Mouse (Mus musculus) liver, embryonic 11.5 days (tissue): ENCODE measurements at regions not wholly inside any gene's neighbourhood (a gene's known extent, or its start where the extent isn't known, plus 50 kb on each side); places are given as distances from the start of the nearest gene placed in this dataset.

ENCODE experiments used
- ATAC-seq: fragments of 200-750 bp; cut with Nextera tagmentation; replicated peaks from 2 replicates; pipeline ENCODE4 v1.8.0; 2017; ENCODE audit warnings: moderate number of reproducible peaks, mild to moderate bottlenecking, moderate TSS enrichment, moderate library complexity; ENCODE audit not compliant: low FRiP score
- DNase-seq: peaks from one replicate; pipeline ENCODE4 v3.0.0-alpha.2; 2017; ENCODE audit warnings: low spot score
- H3K27ac ChIP-seq: fragments of 300-500 bp; sonication (generic); 2 replicates; pipeline ENCODE4 v1.5.1; 2014; ENCODE audit warnings: mild to moderate bottlenecking, low read depth, low read length, control low read depth
- H3K27me3 ChIP-seq: fragments of 300-500 bp; sonication (generic); replicated peaks from 2 replicates; pipeline ENCODE4 v1.6.1; 2014; ENCODE audit warnings: low read length, mixed read lengths; ENCODE audit not compliant: control insufficient read depth, insufficient read depth
- H3K36me3 ChIP-seq: fragments of 300-500 bp; sonication (generic); 2 replicates; pipeline ENCODE4 v1.6.1; 2014; ENCODE audit warnings: mild to moderate bottlenecking, low read length, moderate library complexity, mixed read lengths; ENCODE audit not compliant: control insufficient read depth, insufficient read depth
- H3K4me1 ChIP-seq: fragments of 300-500 bp; sonication (generic); replicated peaks from 2 replicates; pipeline ENCODE4 v1.6.1; 2014; ENCODE audit warnings: low read length, mixed read lengths; ENCODE audit not compliant: control insufficient read depth, insufficient read depth
- H3K4me2 ChIP-seq: fragments of 300-500 bp; sonication (generic); 2 replicates; pipeline ENCODE4 v1.6.1; 2014; ENCODE audit warnings: mild to moderate bottlenecking, control low read depth, moderate library complexity
- H3K4me3 ChIP-seq: fragments of 300-500 bp; sonication (generic); 2 replicates; pipeline ENCODE4 v1.5.1; 2014; ENCODE audit warnings: low read depth, low read length, control low read depth
- H3K9ac ChIP-seq: fragments of 300-500 bp; sonication (generic); 2 replicates; pipeline ENCODE4 v1.6.1; 2014; ENCODE audit warnings: low read depth, low read length, control low read depth
- H3K9me3 ChIP-seq: fragments of 300-500 bp; sonication (generic); 2 replicates; pipeline ENCODE4 v1.6.1; 2016; ENCODE audit warnings: low read length, inconsistent platforms, mixed read lengths; ENCODE audit not compliant: control insufficient read depth
- WGBS: fragments of 180-500 bp; shearing (Covaris S2); extraction: QIAGEN DNeasy Blood & Tissue Kit; methylation state at CpG from one replicate; pipeline ENCODE4 v1.1.7; 2014; 5-methylcytosine and 5-hydroxymethylcytosine counted together

DNA sequence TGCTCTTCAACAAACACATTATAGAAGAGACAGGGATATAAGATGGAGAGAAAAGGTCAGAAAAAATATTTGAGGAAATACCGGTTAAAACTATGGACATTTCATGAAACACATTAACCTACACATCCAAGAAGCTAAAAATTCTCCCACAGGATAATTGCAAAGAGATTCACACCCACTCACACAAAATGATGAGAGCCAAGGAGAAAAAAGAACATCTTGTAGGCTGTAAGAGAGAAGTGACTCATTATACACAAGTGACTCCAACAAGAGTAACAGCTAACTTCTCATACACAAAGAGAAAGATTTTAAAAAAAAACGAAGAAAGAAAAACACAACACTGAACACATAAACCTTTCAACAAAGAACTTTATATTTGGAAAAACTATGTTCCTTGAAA, 658.3 kb upstream of the Kirrel3 start:
- Histone ChIP-seq H3K4me3 (no peak overlapping the region), H3K9me3 (no peaks in the 10 kb centered on the region), H3K4me2 (no peak overlapping the region), H3K9ac (no peak overlapping the region), H3K36me3 (no peaks in the 10 kb centered on the region), H3K27ac (no peak overlapping the region), H3K4me1 (no peaks in the 10 kb centered on the region), H3K27me3 (no peaks in the 10 kb centered on the region)
- WGBS, result 71% methylated on average over 2 of the region's 2 CpGs
- ATAC-seq, result no peak
- DNase-seq, result no peak

DNA sequence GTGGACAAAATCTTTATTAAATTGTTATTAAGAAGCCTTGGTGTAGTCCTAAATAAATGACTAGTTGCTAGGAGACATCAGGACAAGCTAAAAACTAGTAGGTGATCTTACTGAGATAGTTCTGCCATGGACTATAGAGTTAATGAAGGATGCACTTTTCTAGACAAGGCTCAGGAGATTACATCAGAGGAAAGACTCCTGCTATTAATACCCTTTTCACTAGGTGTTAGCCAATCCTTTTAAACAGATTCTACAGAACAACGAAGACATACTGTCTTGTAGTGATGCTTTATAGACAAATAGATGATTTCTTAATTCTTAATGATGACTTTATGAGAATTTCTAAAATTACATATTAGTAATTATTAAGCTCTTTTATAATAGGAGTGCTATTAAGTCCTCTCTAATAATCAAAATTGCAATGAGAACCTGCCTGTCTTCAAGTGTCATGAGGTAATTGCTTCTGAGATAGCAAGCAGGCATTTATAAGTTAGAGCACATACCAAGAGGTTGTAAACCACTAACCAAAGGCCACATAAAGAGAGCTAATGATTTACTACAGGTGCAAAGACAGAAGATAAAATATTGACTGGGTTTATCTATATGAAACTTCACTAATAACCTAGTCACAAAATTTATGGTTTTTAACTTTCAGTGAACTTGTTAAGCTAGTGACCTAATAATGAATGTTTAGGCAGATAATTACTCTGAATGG, 647.9 kb upstream of the Kirrel3 start:
- no peaks in the 10 kb centered on the region for H3K27me3 ChIP-seq
- no peak overlapping the region for H3K4me3 ChIP-seq
- no peak for ATAC-seq
- DNase-seq, result no peak
- no peaks in the 10 kb centered on the region for H3K9me3 ChIP-seq
- H3K4me1 ChIP-seq, result no peaks in the 10 kb centered on the region
- no peaks in the 10 kb centered on the region for H3K36me3 ChIP-seq
- no peak overlapping the region for H3K9ac ChIP-seq
- 62% methylated on average over 1 of the region's 1 CpGs for WGBS
- H3K4me2 ChIP-seq, result no peak overlapping the region
- H3K27ac ChIP-seq, result no peak overlapping the region

- no peaks in the 10 kb centered on the region for H3K4me1 ChIP-seq
These were observed 636.1 kb upstream of the Kirrel3 start for GRCm38 (mm10) chr9:33849623-33850022.

DNA sequence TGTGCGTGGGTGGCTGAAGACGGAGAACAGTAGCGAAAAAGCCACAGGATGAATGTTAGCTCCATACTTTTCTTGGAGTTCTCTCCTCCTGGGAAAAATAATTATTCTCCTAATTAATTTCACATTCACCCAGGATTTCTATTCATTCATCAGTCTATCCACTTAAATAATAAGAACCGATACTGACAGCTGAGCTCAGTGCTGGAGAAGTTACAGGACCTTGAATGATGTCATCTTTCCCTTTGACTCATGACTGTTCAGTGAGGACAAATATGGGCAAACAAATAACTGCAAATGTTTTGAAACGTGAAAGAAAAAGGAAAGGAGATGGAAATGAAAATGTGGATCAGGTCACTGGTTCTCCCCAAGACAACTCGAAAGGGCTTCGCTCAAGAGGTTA, 635.7 kb upstream of the Kirrel3 start:
- ATAC-seq (no peak), DNase-seq (no peak)
- Histone ChIP-seq H3K9me3 (no peaks in the 10 kb centered on the region), H3K36me3 (no peaks in the 10 kb centered on the region), H3K9ac (no peak overlapping the region), H3K4me2 (no peak overlapping the region), H3K27ac (no peak overlapping the region), H3K4me1 (no peaks in the 10 kb centered on the region), H3K27me3 (no peaks in the 10 kb centered on the region), H3K4me3 (no peak overlapping the region)
- 77% methylated on average over 7 of the region's 7 CpGs for WGBS

More at GRCm38 (mm10) chr9:33849623-33850022, 636.1 kb upstream of the Kirrel3 start:
- Histone ChIP-seq H3K27me3 (no peaks in the 10 kb centered on the region), H3K27ac (no peak overlapping the region), H3K4me3 (no peak overlapping the region), H3K9me3 (no peaks in the 10 kb centered on the region), H3K9ac (no peak overlapping the region), H3K4me2 (no peak overlapping the region), H3K36me3 (no peaks in the 10 kb centered on the region)
- no peak for DNase-seq
- 86% methylated on average over 5 of the region's 5 CpGs for WGBS
- ATAC-seq, result no peak

GRCm38 (mm10) chr9:33850993-33851392, 634.7 kb upstream of the Kirrel3 start:
- Histone ChIP-seq H3K27me3 (no peaks in the 10 kb centered on the region), H3K4me2 (no peak overlapping the region), H3K9ac (no peak overlapping the region), H3K4me3 (no peak overlapping the region), H3K36me3 (no peaks in the 10 kb centered on the region), H3K4me1 (no peaks in the 10 kb centered on the region), H3K27ac (no peak overlapping the region), H3K9me3 (no peaks in the 10 kb centered on the region)
- no peak for DNase-seq
- no peak for ATAC-seq

DNA sequence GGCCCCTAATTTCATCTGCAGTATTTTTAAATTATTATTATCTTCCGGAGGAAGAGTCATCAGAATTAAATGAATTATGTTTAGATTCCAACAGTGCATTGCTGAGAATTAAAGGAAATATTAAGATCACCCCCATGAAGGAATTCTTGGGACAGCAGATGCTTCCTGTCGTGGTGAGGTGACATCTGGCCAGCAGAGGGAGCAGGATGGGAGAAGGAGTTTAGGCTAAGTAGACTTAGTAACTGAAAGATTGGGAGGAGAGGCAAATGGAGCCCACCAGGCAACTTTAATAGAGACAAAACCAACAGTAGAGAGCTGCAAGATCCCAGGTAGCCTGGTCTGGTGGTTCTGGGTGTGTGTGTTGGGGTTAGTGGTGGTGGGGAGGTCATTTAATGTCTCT, 629.5 kb upstream of the Kirrel3 start:
- H3K4me2 ChIP-seq, result no peak overlapping the region
- H3K36me3 ChIP-seq, result no peaks in the 10 kb centered on the region
- H3K9ac ChIP-seq, result no peak overlapping the region
- H3K27me3 ChIP-seq, result no peaks in the 10 kb centered on the region
- 26% methylated on average over 2 of the region's 2 CpGs for WGBS
- no peaks in the 10 kb centered on the region for H3K9me3 ChIP-seq
- no peak overlapping the region for H3K27ac ChIP-seq
- no peaks in the 10 kb centered on the region for H3K4me1 ChIP-seq
- H3K4me3 ChIP-seq, result no peak overlapping the region
- DNase-seq (peak; percentile 28), ATAC-seq (no peak)

DNA sequence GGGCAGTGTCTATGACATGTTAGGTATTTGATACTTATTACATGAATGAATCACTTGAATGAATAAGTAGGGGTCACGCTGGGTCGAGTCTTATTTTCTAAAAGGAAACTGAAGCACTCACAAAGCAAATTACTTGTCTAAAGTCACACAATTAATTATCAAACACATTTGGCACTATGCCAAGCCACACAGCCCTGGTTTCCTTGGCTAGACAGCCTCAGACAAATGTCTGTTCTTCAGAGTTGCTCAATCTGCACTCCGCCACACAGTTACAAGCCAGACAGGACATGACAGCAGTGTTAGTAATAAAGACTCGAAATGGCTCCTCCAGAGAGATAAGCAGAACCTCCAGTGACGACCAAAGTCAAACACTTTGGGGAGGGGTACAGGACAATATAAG, 627.2 kb upstream of the Kirrel3 start:
- H3K36me3 ChIP-seq, result no peaks in the 10 kb centered on the region
- 48% methylated on average over 5 of the region's 5 CpGs for WGBS
- H3K27ac ChIP-seq, result no peak overlapping the region
- no peaks in the 10 kb centered on the region for H3K27me3 ChIP-seq
- no peak overlapping the region for H3K4me3 ChIP-seq
- H3K9me3 ChIP-seq, result no peaks in the 10 kb centered on the region
- H3K4me2 ChIP-seq, result no peak overlapping the region
- H3K4me1 ChIP-seq, result no peaks in the 10 kb centered on the region
- DNase-seq (peak; percentile 30), ATAC-seq (no peak)
- no peak overlapping the region for H3K9ac ChIP-seq

GRCm38 (mm10) chr9:33868666-33869065, 617.0 kb upstream of the Kirrel3 start:
- no peak overlapping the region for H3K4me2 ChIP-seq
- no peaks in the 10 kb centered on the region for H3K27me3 ChIP-seq
- DNase-seq, result no peak
- H3K9me3 ChIP-seq, result no peaks in the 10 kb centered on the region
- 79% methylated on average over 5 of the region's 5 CpGs for WGBS
- no peak overlapping the region for H3K27ac ChIP-seq
- H3K4me3 ChIP-seq, result no peak overlapping the region
- no peak overlapping the region for H3K9ac ChIP-seq
- no peak for ATAC-seq
- H3K4me1 ChIP-seq, result no peaks in the 10 kb centered on the region
- H3K36me3 ChIP-seq, result no peaks in the 10 kb centered on the region

DNA sequence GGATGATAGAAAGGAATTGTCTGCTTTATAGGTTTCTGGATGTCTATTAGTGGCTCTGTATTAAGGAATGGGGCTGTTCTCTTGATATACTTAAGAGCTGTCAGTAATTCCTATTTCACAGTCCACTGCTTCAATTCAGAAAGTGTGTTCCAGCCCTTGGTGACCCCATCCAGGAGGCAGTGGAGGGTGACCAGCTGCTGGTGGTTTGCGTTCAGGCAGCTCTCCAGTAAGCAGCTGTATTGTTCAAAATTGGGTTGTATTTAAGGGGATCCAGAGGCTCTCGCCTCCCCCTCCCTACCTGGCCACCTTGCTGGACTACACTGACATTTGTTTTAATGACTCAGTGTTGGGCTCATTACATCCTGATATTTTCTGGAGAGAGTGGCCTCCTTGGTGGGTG, 598.4 kb upstream of the Kirrel3 start:
- no peaks in the 10 kb centered on the region for H3K4me1 ChIP-seq
- ATAC-seq (no peak), DNase-seq (no peak)
- H3K36me3 ChIP-seq, result no peaks in the 10 kb centered on the region
- no peak overlapping the region for H3K4me2 ChIP-seq
- H3K9ac ChIP-seq, result no peak overlapping the region
- H3K27ac ChIP-seq, result no peak overlapping the region
- WGBS, result 73% methylated on average over 2 of the region's 2 CpGs
- no peaks in the 10 kb centered on the region for H3K27me3 ChIP-seq
- no peak overlapping the region for H3K4me3 ChIP-seq
- H3K9me3 ChIP-seq, result no peaks in the 10 kb centered on the region
